Mouse (Mus musculus) C2C12 (cell line): ENCODE measurements at regions not wholly inside any gene's neighbourhood (a gene's known extent, or its start where the extent isn't known, plus 50 kb on each side); places are given as distances from the start of the nearest gene placed in this dataset.

Source experiments
- CTCF ChIP-seq: IDR thresholded peaks from one replicate; pipeline ENCODE4 v1.5.1; 2011; ENCODE audit not compliant: control insufficient read depth, insufficient read depth, insufficient read length
- MYOG ChIP-seq: IDR thresholded peaks from one replicate; pipeline ENCODE4 v1.6.1; 2011; ENCODE audit not compliant: control insufficient read depth, insufficient read length; ENCODE audit errors: extremely low read depth

DNA sequence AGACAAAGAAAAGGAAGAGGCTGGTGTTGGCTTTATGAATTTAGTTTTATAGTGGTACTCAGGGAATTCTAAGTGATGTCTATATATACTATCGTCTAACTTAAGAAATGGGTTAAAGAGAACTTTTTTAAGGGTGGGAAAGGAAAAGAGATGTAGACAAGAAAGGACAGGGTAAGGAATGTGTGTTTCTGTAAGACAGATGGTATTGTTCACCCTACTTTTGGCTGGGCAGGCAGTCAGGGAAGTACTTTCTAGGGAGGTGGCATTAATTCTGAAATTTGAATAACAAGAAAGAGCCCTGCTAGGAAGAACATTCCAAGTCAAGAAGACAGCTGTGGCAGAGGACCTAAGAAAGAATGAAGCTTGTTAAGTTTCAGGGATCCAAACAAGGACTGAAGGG is 263.0 kb downstream of the Pik3r1 start:
- TF ChIP-seq MYOG (no peak), CTCF (no peak)
